Mouse (Mus musculus) hindbrain, postnatal 0 days (tissue): ENCODE results near the gene Ubac2. TPM values are rescaled to one million over a fixed set of nuclear protein-coding genes. Genes with fewer than 3 reads are reported as not detected.

Source experiments
- ATAC-seq: fragments of 200-750 bp; cut with Nextera tagmentation; 2 replicates; pipeline ENCODE4 v1.8.0; 2017; ENCODE audit warnings: mild to moderate bottlenecking, moderate TSS enrichment, moderate library complexity
- DNase-seq: peaks from one replicate; pipeline ENCODE4 v3.0.0-alpha.2; 2015; ENCODE audit warnings: low spot score
- H3K27ac ChIP-seq: fragments of 300-500 bp; sonication (generic); 2 replicates; pipeline ENCODE4 v1.5.1; 2014; ENCODE audit warnings: mild to moderate bottlenecking
- H3K27me3 ChIP-seq: fragments of 300-500 bp; sonication (generic); 2 replicates; pipeline ENCODE4 v1.6.1; 2014; ENCODE audit warnings: low read length, mixed read lengths; ENCODE audit not compliant: insufficient read depth
- H3K36me3 ChIP-seq: fragments of 300-500 bp; sonication (generic); 2 replicates; pipeline ENCODE4 v1.6.1; 2014; ENCODE audit warnings: low read length, mixed read lengths; ENCODE audit not compliant: insufficient read depth
- H3K4me1 ChIP-seq: fragments of 300-500 bp; sonication (generic); 2 replicates; pipeline ENCODE4 v1.6.1; 2014; ENCODE audit warnings: antibody characterized with exemption, low read length, mixed read lengths; ENCODE audit not compliant: insufficient read depth
- H3K4me2 ChIP-seq: fragments of 300-500 bp; sonication (generic); 2 replicates; pipeline ENCODE4 v1.6.1; 2014; ENCODE audit warnings: low read depth, mild to moderate bottlenecking, low read length, moderate library complexity, mixed read lengths
- H3K4me3 ChIP-seq: fragments of 300-500 bp; sonication (generic); 2 replicates; pipeline ENCODE4 v1.5.1; 2014; ENCODE audit warnings: low read length
- H3K9ac ChIP-seq: fragments of 300-500 bp; sonication (generic); replicated peaks from 2 replicates; pipeline ENCODE4 v1.6.1; 2014; ENCODE audit warnings: mild to moderate bottlenecking, low read length, moderate library complexity, mixed read lengths
- H3K9me3 ChIP-seq: fragments of 300-500 bp; sonication (generic); 2 replicates; pipeline ENCODE4 v1.6.1; 2016; ENCODE audit warnings: low read length, mixed read lengths
- CTCF ChIP-seq: IDR thresholded peaks from 2 replicates; pipeline ENCODE4 v1.5.1; 2016; ENCODE audit warnings: antibody characterized with exemption, control low read depth, low read depth
- WGBS: fragments of 180-500 bp; shearing (Covaris S2); extraction: QIAGEN DNeasy Blood & Tissue Kit; methylation state at CpG from one replicate; pipeline ENCODE4 v1.1.7; 2014; 5-methylcytosine and 5-hydroxymethylcytosine counted together
- polyA plus RNA-seq: library from polyadenylated mRNA; unstranded; fragments of >200 nt; fragmentation: Nextera tagmentation; extraction: Ambion mirVana; gene quantifications from 2 replicates; pipeline ENCODE4 v1.2.1, GENCODE M21; 2015
- total RNA-seq: library from RNA; depleted of rRNA; stranded (reverse); fragments of >200 nt; gene quantifications from 2 replicates; pipeline ENCODE4 v1.2.3, GENCODE M21; 2014

Ubac2 gene
- total and polyA plus RNA-seq, 2 experiments from 2014 or later, result 45.6 to 55.4 TPM

GRCm38 (mm10) chr14:122048816-122049215, 170.4 kb downstream of the Ubac2 start:
- 84% methylated on average over 9 of the region's 9 CpGs for WGBS
- ATAC-seq, result no peak
- H3K4me1 ChIP-seq, result no peaks in the 10 kb centered on the region
- H3K4me3 ChIP-seq, result no peak overlapping the region
- no peaks in the 10 kb centered on the region for H3K27me3 ChIP-seq
- no peak for DNase-seq
- H3K9me3 ChIP-seq, result no peaks in the 10 kb centered on the region
- no peaks in the 10 kb centered on the region for H3K36me3 ChIP-seq
- no peak overlapping the region for H3K9ac ChIP-seq
- no peak for TF ChIP-seq CTCF
- no peak overlapping the region for H3K27ac ChIP-seq
- no peak overlapping the region for H3K4me2 ChIP-seq

- WGBS, result 86% methylated on average over 9 of the region's 9 CpGs
- H3K4me1 ChIP-seq, result no peaks in the 10 kb centered on the region
- no peak for TF ChIP-seq CTCF
- no peaks in the 10 kb centered on the region for H3K9me3 ChIP-seq
- H3K36me3 ChIP-seq, result no peaks in the 10 kb centered on the region
- ATAC-seq (no peak), DNase-seq (no peak)
- H3K9ac ChIP-seq, result no peak overlapping the region
- no peak overlapping the region for H3K4me3 ChIP-seq
- H3K27me3 ChIP-seq, result no peaks in the 10 kb centered on the region
- H3K27ac ChIP-seq, result no peak overlapping the region
- no peak overlapping the region for H3K4me2 ChIP-seq
Measured at GRCm38 (mm10) chr14:122052896-122053635, 174.6 kb downstream of the Ubac2 start.

- no peaks in the 10 kb centered on the region for H3K4me1 ChIP-seq
- DNase-seq, result no peak
- no peak overlapping the region for H3K9ac ChIP-seq
- H3K4me3 ChIP-seq, result no peak overlapping the region
- H3K27ac ChIP-seq, result no peak overlapping the region
- ATAC-seq, result no peak
- WGBS, result 83% methylated on average over 6 of the region's 6 CpGs
- no peaks in the 10 kb centered on the region for H3K36me3 ChIP-seq
- no peaks in the 10 kb centered on the region for H3K9me3 ChIP-seq
- H3K27me3 ChIP-seq, result no peaks in the 10 kb centered on the region
- H3K4me2 ChIP-seq, result no peak overlapping the region
- TF ChIP-seq CTCF, result no peak
Measured at GRCm38 (mm10) chr14:122056871-122057270, 178.5 kb downstream of the Ubac2 start.

GRCm38 (mm10) chr14:122057941-122058346, 179.5 kb downstream of the Ubac2 start:
- ATAC-seq (no peak), DNase-seq (no peak)
- no peak overlapping the region for H3K27ac ChIP-seq
- WGBS, result 31% methylated on average over 2 of the region's 2 CpGs
- no peak overlapping the region for H3K9ac ChIP-seq
- no peak overlapping the region for H3K4me2 ChIP-seq
- H3K36me3 ChIP-seq, result no peaks in the 10 kb centered on the region
- H3K27me3 ChIP-seq, result no peaks in the 10 kb centered on the region
- no peaks in the 10 kb centered on the region for H3K4me1 ChIP-seq
- TF ChIP-seq CTCF, result no peak
- no peak overlapping the region for H3K4me3 ChIP-seq
- H3K9me3 ChIP-seq, result no peaks in the 10 kb centered on the region

- peak; percentile 85 for DNase-seq
- no peaks in the 10 kb centered on the region for H3K4me1 ChIP-seq
- H3K27ac ChIP-seq, result no peak overlapping the region
- ATAC-seq, result peak; percentile 75
- H3K4me2 ChIP-seq, result no peak overlapping the region
- WGBS, result 13% methylated on average over 3 of the region's 3 CpGs
- H3K36me3 ChIP-seq, result no peaks in the 10 kb centered on the region
- H3K27me3 ChIP-seq, result no peaks in the 10 kb centered on the region
- no peaks in the 10 kb centered on the region for H3K9me3 ChIP-seq
- peak; percentile 96 for TF ChIP-seq CTCF
- no peak overlapping the region for H3K9ac ChIP-seq
- H3K4me3 ChIP-seq, result no peak overlapping the region
Measured at GRCm38 (mm10) chr14:122060642-122061041, 182.2 kb downstream of the Ubac2 start.

GRCm38 (mm10) chr14:122061376-122061775, 183.0 kb downstream of the Ubac2 start:
- Histone ChIP-seq H3K4me1 (no peaks in the 10 kb centered on the region), H3K4me2 (no peak overlapping the region), H3K27ac (no peak overlapping the region), H3K4me3 (no peak overlapping the region), H3K36me3 (no peaks in the 10 kb centered on the region), H3K9me3 (no peaks in the 10 kb centered on the region), H3K9ac (no peak overlapping the region), H3K27me3 (no peaks in the 10 kb centered on the region)
- no peak for TF ChIP-seq CTCF
- ATAC-seq, result no peak
- no peak for DNase-seq
- 81% methylated on average over 6 of the region's 6 CpGs for WGBS

- H3K9me3 ChIP-seq, result no peaks in the 10 kb centered on the region
- no peaks in the 10 kb centered on the region for H3K27me3 ChIP-seq
- 82% methylated on average over 10 of the region's 10 CpGs for WGBS
- no peak overlapping the region for H3K9ac ChIP-seq
- no peaks in the 10 kb centered on the region for H3K4me1 ChIP-seq
- TF ChIP-seq CTCF, result no peak
- H3K4me2 ChIP-seq, result no peak overlapping the region
- no peak for DNase-seq
- ATAC-seq, result no peak
- H3K36me3 ChIP-seq, result no peaks in the 10 kb centered on the region
- no peak overlapping the region for H3K27ac ChIP-seq
- no peak overlapping the region for H3K4me3 ChIP-seq
Measured at GRCm38 (mm10) chr14:122062411-122063090, 184.1 kb downstream of the Ubac2 start.
